Mouse (Mus musculus) C2C12 (cell line): ENCODE data around the gene C2cd3.

Experiments used
- CEBPB ChIP-seq: IDR thresholded peaks from one replicate; pipeline ENCODE4 v1.6.1; 2011; ENCODE audit warnings: low read depth, mild to moderate bottlenecking, control low read depth, moderate library complexity
- CTCF ChIP-seq: IDR thresholded peaks from one replicate; pipeline ENCODE4 v1.5.1; 2011; ENCODE audit not compliant: control insufficient read depth, insufficient read depth, insufficient read length
- FOSL1 ChIP-seq: IDR thresholded peaks from one replicate; pipeline ENCODE4 v1.8.0; 2011; ENCODE audit warnings: mild to moderate bottlenecking, low read length; ENCODE audit not compliant: poor library complexity, insufficient read depth, severe bottlenecking
- MAX ChIP-seq: IDR thresholded peaks from one replicate; pipeline ENCODE4 v1.6.1; 2011; ENCODE audit warnings: mild to moderate bottlenecking, control low read depth
- MYOD1 ChIP-seq: IDR thresholded peaks from one replicate; pipeline ENCODE4 v1.6.1; 2011; ENCODE audit warnings: low read depth; ENCODE audit not compliant: control insufficient read depth, insufficient read length
- MYOG ChIP-seq: IDR thresholded peaks from one replicate; pipeline ENCODE4 v1.6.1; 2011; ENCODE audit not compliant: control insufficient read depth, insufficient read length; ENCODE audit errors: extremely low read depth
- USF1 ChIP-seq: IDR thresholded peaks from one replicate; pipeline ENCODE4 v1.6.1; 2011; ENCODE audit warnings: low read depth, mild to moderate bottlenecking, control low read depth, moderate library complexity

DNA sequence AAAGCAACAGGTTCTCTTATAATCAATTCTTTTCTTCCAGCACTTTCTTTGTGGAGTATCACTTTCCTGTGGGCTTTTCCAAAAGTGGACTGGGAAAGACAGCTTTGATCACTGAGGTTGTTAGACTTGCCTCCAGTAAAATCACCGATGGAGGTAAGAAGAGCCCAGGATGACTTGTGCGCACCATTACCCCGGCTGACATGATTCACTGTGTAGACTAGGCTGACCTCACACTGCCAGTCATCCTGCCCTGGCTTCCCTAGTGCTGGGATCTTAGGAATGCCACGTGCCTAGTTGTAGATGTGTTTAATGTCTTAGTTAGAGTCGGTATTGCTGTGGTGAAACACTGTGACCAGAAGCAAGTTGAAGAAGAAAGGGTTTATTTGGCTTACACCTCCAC, 35.6 kb downstream of the C2cd3 start:
- no peak for TF ChIP-seq CTCF
- no peak for TF ChIP-seq MAX
- no peak for TF ChIP-seq USF1
- TF ChIP-seq MYOG, result no peak
- no peak for TF ChIP-seq CEBPB
- TF ChIP-seq MYOD1, result no peak
- TF ChIP-seq FOSL1, result no peak
